Mouse (Mus musculus) kidney, adult 8-10 months (tissue): ENCODE measurements around the gene Gng7.

Experiments used
- DNase-seq, 2 experiments: peaks; one replicate each; pipeline ENCODE4 v3.0.0; 2022

Gng7 gene

GRCm38 (mm10) chr10:81025639-81026275, 11.0 kb upstream of the Gng7 start, which contains the start of gene Diras1:
Diras1 (minus strand) TSS chr10:81025662.
- DNase-seq, result no peak

DNA sequence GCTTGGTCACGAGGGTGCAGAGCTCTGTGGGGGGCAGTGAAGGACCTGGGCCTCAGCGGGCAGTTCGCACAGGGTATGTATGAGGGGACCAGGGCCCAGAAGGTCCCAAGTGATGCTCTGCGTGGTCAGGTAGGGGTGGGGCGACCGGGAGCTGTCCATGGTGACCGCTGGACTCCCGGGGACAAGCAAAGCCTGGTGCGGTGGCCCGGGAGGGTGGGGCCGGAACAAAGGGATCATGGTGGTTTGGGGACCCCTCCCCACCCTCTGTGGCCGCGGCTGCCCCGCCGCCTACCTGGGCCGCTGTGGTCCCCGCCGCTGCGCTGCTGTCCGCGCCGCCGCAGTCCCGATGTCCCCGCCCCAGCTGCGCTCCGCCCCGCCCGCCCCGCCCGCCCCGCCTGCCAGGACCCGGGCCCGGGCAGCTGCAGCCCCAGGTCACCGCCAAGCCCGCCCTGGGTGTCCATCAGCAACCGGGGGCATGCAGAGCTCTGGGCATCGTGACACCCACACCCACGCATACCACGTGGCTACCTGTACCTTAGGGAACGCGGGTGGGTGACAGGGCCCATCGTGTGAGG, 10.4 kb upstream of the Gng7 start:
- DNase-seq, result no peak

- no peak for DNase-seq
Observed at GRCm38 (mm10) chr10:81024346-81024937, 9.7 kb upstream of the Gng7 start.

GRCm38 (mm10) chr10:81022744-81023143, 8.0 kb upstream of the Gng7 start:
- no peak for DNase-seq

- no peak for DNase-seq
Observed at GRCm38 (mm10) chr10:81021547-81022110, 6.9 kb upstream of the Gng7 start.

DNA sequence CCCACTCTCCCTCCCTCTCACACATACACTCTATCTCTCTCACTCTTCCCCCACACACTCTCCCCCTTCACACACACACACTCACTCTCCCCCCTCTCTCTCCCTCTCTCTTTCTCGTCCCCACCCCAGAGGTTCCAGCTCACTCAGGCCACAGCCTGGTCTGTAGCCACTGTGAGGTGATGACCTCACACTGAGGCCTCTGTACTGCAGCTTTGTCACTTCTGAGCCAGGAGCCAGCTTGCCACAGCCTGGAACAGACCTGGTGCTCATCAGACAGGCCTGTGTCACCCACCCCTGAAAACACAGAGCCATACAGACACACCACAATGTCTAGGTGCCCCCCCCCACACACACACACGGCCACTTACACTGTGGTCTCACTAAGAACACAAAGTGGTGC, 5.5 kb upstream of the Gng7 start:
- no peak for DNase-seq

GRCm38 (mm10) chr10:81019687-81020086, 4.9 kb upstream of the Gng7 start:
- DNase-seq, result no peak

GRCm38 (mm10) chr10:81018326-81018725, 3.6 kb upstream of the Gng7 start:
- no peak for DNase-seq

DNA sequence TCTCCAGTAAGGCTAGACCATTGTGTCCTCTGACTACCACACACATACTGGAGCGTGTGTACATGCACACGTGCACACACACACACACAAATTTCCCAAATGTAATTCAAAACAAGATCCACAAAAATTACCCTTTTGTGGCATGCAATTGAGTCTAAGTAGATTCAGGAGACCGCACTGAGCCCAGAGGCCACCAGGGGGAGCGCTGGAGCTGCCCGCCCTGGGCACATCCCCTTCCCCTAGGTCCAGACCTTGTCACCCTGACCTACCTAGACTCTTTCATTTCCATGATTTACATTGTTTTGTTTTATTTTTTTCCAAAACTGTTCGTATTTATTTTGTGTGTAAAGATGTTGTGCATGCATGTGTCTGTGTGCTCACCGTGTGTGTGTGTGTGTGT, 1.9 kb upstream of the Gng7 start:
- DNase-seq, result peak; percentile 37 to 72

- no peak for DNase-seq
Observed at GRCm38 (mm10) chr10:81015666-81016065, 921 bp upstream of the Gng7 start.

GRCm38 (mm10) chr10:81010851-81011250, 3.9 kb downstream of the Gng7 start:
- DNase-seq, result peak in 1 of 2 experiments; percentile 26

- no peak for DNase-seq
Observed at GRCm38 (mm10) chr10:81007240-81007639, 7.5 kb downstream of the Gng7 start.

DNA sequence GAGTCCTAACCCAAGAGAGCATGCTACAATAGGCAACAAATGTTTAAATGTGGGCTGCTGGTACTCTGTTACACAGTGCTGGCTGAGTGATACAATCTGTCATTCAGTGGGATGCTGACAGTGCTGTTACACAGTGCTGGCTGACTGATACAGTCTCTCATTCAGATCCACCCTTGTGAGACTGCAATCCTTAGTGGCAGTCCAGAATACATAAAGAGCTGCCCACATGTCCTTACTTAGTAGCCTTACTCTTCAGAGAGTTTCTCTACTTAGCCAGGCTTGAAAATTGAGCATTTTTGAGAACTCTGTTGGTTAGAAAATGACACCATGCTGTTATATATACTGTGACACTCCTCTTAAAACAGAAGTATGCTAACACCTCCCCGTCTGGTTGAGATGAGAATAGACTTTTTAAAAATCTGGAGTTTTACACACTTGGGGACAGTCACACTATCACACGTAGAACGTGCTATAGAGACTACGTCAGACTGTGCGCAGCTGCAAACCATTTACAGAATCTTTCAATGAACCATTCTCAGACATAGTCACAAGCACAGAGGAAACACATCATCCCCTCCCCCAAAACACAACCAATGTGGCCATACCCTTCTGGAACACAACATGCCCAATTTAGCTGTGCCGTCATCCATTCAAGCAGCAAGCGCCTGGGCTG, 8.6 kb downstream of the Gng7 start:
- no peak for DNase-seq

GRCm38 (mm10) chr10:81001161-81001560, 13.6 kb downstream of the Gng7 start:
- DNase-seq, result no peak

GRCm38 (mm10) chr10:81000197-81001062, 14.3 kb downstream of the Gng7 start:
- DNase-seq, result no peak

GRCm38 (mm10) chr10:80999362-81000196, 15.2 kb downstream of the Gng7 start:
- DNase-seq, result peak; percentile 74 to 90

- peak in 1 of 2 experiments; percentile 53 for DNase-seq
Observed at GRCm38 (mm10) chr10:80998778-80999177, 16.0 kb downstream of the Gng7 start.

DNA sequence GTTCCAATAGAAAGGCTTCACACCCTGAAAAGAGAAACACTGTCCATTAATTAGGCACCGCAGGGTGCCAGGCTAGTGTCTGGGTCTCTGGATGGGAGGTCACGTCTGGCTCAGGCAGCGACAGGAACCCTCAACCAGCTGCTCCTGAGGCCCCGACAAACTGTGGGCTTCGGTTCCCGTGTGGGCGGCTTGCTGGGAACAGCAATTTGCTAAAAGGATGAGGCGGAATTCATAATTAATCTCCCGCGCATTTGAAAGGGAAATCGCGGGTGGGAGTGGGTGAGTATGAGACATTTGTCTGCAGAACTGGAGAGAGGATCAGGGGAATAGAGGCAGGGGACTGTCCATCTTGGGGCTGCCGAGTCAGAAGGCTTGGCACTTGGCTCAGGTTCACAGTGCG, 16.7 kb downstream of the Gng7 start:
- no peak for DNase-seq

DNA sequence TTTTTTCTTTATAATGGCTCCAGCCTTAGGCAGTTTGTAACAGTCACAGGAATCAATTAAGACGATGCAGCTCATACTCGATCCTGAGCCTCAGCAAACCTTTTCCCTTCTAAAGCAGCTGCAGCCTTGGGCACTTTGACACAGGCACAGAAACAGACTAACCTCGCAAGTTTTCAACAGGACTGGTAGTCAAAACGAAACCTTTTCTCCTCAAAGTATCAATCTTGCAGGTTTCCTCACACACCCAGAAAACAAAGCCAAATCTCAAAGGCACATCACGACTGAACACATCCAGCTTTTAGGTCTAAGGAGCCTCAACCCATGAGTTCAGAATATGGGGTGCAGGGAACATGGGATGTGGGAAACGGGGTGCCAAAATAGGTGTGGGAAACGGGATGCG, 17.4 kb downstream of the Gng7 start:
- DNase-seq, result no peak

- DNase-seq, result no peak
Observed at GRCm38 (mm10) chr10:80996501-80996900, 18.2 kb downstream of the Gng7 start.

- DNase-seq, result peak in 1 of 2 experiments; percentile 82
Observed at GRCm38 (mm10) chr10:80995091-80995632, 19.6 kb downstream of the Gng7 start.
